Mouse (Mus musculus): ENCODE measurements around the gene Med13. TPM values are rescaled to one million over a fixed set of nuclear protein-coding genes. Genes with fewer than 3 reads are reported as not detected.

The Med13 gene
- 3.0 and 3.2 TPM in 2 replicates for polyA plus RNA-seq (2021; fragmentation: Nextera tagmentation)
- long read RNA-seq, experiment 1, partial matches to known transcripts: 5 of 14 reads
- long read RNA-seq, experiment 1, other reads (novel, unspliced or antisense): 9 of 14 reads
- long read RNA-seq, experiment 2, partial matches to known transcripts: 9 of 33 reads
- long read RNA-seq, experiment 2, other reads (novel, unspliced or antisense): 24 of 33 reads

GRCm38 (mm10) chr11:86356854-86357788, at the start of gene Med13:
Med13 (minus strand) TSS chr11:86357602.

GRCm38 (mm10) chr11:86257460-86258076, 99.8 kb downstream of the Med13 start, which contains the start of gene Ints2:
Ints2 (minus strand) TSS chr11:86257575.

Other genes starting within 250 kb of the Med13 start
- gene Brip1, start 156.4 kb downstream of the Med13 start, polyA plus RNA-seq (2021; fragmentation: Nextera tagmentation): 0.03 TPM in 2 replicates
- gene Ints2, start 100.0 kb downstream of the Med13 start, polyA plus RNA-seq (2021; fragmentation: Nextera tagmentation): 2.0 and 4.7 TPM in 2 replicates
- gene Rnft1, start 127.1 kb upstream of the Med13 start, polyA plus RNA-seq (2021; fragmentation: Nextera tagmentation): 13.1 and 16.4 TPM in 2 replicates
- 26.8 and 31.0 TPM in 2 replicates for gene Rps6kb1, start 187.2 kb upstream of the Med13 start, polyA plus RNA-seq (2021; fragmentation: Nextera tagmentation)
- 3.1 and 3.7 TPM in 2 replicates for gene Tubd1, start 187.4 kb upstream of the Med13 start, polyA plus RNA-seq (2021; fragmentation: Nextera tagmentation)

Data from layer of hippocampus, adult 6 months (tissue).